Mouse (Mus musculus): ENCODE measurements at regions not wholly inside any gene's neighbourhood (a gene's known extent, or its start where the extent isn't known, plus 50 kb on each side); places are given as distances from the start of the nearest gene placed in this dataset.

DNA sequence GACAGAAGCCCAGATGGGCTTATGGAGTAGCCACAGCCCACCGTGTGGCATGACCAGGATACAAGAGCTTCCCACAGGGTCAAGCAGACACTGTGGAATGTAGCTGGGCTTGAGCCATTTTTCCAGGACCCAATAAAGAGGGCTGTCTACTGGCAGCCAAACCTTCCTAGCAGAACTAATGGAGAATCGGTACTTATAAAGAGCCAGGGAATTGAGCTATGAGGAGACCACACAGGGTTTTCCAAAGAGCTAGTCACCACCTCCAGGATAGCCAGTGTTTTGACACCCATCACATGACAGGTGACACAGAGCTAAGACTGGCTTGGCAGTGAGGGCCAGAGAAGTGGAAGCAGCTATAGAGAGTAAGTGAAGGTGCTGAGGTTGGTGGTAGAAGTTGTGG, 149.9 kb downstream of the Map2k4 start:
- DNase-seq, result no peak

DNA sequence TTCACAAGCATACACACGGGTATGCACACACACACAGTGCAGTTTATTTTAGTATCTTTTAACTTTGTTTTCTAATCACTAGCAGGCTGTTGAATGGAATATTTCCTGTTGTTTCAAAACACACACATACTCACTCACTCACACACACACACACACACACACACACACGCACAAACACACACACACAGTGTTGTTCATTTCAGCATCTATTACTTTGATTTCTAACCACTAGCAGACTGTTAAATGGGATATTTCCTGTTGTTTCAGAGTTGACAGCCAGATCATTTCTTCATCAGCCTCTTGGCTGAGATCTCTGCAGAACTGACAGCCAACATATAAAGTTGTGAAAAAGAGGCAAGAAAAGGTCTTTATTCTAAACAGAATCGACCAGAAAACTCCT, 150.9 kb downstream of the Map2k4 start:
- no peak for DNase-seq

DNA sequence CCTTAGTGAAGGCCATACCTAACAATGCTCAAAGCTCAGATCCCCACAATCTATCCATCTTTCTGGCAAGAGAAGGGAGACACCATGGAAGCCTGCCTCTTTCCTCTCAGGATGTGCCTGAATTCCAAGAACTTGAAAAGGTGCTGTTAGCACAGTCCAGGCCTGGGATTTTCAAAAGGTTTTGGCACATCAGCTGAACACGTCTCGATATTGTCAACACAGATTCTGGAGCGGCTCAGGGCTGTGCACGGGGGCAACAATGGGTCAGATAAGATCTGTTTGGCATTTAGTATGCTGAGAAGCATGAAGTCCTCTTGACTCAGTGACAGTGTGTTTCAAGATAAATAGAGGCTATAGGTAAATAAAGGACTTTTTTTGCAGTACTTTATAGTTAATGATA, 152.8 kb downstream of the Map2k4 start:
- DNase-seq, result no peak

DNA sequence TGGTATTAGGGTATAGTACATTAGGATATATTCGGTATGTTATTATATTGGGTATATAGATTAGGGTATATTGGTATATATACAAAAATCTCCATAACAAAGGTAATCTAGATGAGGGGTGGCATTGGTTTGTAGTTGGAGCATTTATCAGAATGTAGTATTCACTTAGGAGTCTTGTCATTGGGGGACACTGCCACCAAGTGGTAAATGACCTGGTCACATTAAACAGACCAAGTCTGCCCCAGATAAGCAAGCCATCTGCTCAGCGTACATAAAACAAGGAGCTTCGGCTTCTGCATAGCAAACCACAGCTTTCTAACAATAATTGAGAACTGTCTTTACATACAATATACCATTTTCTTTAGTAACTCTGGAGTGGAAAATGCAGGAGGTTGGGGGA, 156.9 kb downstream of the Map2k4 start:
- DNase-seq, result peak; percentile 30

DNA sequence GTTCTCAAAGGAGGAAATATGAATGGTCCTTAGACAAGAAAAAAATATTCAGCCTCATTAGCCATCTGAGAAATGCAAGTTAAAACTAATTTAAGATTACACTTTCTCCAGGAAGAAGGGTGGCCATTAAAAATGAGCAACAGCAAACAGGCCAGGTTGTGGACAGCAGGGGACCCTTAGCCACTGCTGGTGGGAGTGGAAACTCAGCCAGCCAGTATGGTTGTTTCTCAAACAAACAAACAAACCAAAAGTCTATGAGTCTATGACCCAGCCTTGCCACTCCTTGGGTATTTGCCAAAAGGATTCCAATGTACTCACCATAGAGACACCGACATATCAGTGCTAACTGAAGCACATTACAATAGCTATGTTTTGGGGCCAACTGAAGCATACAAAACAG, 157.7 kb downstream of the Map2k4 start:
- DNase-seq, result no peak

DNA sequence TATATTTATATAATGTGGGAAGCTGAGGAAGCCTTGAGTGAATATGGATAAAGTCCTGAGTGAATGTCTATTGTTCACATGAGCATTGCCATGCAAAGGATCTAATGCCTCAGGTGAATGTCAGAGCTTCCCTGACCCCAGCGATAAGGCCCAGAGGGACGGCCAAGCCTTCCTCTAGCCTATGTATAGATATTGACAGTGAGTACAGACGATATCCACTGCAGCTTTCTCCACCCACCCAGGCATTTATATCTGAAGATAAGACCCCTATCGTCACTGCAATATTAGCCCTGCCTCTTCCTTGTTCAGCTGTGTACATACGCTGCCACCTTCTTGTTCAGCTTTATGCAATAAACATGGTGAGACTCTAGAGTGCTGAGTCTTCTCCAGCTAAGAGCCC, 158.8 kb downstream of the Map2k4 start:
- no peak for DNase-seq

DNA sequence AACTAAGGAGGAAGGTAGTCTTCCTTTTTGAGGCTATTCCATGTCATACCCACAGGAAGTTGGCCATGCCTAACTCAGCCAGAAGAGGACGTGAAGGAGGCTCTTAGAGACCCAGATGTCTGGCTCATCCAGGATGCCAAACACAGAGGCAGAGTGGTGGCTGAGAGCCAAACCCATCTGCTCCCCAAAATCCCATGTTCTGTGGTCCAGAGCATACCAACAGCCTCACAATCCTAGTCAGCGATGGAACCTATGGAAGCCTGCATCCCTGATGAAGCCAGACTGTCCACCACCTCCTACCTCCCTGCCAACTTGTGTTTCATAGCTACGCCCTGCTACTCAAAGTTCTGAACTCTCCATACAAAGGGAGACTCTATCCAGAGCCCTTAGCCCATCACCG, 169.1 kb downstream of the Map2k4 start:
- DNase-seq, result no peak

DNA sequence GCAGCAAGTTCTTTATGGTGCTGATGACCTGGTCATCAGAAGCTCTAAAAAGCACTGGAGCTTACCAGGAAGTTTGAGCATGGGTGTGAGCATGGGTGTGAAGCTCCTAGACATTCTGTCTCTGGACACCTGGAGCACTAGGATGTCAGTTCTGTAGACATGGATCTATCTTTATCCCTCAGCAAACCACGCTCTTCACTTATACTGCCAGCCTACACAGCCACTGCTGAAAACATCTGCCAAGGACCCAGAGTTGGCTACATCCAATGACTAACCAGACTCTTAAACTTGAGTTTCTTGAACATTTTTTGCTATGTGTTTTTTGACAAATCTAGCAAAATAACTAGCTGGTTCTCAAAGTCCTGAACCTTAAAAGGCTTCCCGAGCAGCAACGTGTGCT, 177.6 kb downstream of the Map2k4 start:
- DNase-seq, result no peak

DNA sequence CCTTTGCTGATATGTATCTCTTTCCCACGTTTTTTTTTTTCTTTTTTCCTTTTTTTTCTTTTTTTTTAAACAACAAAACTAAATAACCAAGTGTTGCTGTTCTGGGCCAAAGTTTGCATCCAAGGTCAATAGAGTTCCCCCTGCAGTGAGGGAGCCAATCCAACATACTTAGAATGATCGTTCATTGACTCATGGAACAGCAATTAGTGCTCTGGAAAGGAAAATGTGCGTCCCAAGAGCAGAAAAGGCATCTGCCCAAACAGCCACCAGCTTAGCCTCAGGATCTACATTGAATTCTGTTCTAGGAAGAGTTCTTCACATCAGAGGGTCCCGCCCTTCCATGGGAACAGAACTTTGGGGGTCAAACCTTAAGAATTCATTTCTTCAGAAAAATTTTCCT, 179.0 kb downstream of the Map2k4 start:
- no peak for DNase-seq

DNA sequence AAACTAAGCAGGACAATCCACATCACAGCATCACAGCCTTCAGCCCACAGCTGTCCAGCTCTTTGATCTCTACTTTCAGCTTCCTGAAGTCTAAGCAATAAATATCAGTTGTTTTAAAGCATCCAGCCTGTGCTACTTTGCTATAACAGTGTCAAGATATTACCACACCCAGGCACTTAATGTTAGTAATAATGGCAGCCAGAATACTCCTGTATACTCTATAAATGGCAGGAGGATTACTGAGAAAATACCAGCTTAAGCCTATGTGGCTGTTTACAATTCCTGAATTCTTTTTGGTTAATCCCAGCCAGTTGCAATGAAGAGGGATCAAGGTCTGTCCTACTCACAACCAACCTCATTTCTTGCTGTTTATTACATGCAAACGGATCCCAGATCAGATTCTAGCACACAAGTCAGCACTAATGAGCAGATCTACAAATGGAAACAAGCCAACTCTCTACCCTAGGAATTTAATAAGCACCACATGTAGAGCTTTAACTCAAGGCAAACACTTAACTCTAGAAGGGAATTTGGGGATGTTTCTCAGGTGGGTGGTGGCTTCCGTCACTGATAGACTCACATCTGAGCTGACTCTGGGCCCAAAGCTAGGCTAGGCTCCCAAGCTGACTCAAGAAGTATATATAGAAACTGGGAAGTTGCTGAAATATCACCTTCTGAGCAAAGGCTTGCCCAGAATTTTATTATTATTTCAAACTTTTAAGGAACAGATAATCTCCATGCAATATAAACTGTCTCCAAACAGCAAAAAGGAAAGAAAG, 190.6 kb downstream of the Map2k4 start:
- no peak for DNase-seq

DNA sequence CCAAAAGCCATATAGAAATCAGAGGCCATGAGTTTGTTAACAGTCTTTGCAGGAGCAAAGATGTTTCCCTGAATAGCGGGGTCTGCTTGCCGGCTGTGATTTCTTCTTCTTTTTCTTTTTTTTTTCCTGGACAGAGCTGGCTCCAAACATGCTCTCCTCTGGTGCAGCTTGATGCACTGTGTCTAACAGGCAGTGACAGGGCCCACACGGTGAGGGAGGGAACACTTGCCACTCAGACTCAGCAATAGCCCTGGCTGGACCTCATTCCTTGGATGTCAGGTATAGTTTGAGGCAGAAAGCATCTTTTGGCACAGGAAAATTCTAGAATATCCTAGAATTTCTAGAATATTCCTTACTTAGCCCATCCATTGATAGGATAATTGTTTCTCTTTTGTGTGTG, 199.6 kb downstream of the Map2k4 start:
- peak; percentile 19 for DNase-seq

DNA sequence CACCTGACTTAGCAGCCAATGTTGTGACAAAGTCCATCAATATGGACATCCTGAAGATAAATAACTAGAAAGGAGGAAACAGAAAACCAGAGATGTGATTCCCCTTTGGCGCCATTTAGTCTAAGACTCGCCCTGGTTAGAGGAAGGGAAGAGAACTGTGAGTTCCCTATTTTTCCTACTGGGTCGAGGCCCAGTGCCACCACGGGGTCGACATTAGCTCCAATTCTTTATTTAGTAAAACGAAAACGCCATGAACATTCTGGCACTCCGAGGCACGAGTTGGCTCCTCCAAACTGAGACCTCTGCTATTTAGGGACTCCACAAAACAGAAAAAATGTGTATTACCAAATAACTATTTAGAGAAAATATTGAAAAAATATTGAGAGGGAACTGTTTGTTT, 220.3 kb downstream of the Map2k4 start:
- no peak for DNase-seq

DNA sequence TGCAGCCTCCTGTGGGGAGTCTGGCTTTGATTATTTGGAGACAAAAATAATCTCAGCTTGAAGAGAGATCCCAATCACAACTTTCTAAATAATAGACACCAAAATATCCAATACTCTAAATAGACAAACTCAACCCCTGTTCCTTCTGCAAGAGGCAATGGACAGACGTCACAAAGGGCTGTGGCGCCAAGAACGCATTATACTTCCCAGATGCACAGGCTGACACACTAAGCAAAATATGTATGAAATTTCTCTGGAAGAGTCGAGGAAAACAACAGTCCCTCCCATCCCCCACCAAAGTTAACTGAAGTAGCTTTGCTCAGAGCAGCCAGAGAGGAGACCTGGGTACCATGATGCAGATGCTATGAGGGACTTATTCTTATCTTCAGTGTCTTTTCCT, 229.9 kb downstream of the Map2k4 start:
- no peak for DNase-seq

DNA sequence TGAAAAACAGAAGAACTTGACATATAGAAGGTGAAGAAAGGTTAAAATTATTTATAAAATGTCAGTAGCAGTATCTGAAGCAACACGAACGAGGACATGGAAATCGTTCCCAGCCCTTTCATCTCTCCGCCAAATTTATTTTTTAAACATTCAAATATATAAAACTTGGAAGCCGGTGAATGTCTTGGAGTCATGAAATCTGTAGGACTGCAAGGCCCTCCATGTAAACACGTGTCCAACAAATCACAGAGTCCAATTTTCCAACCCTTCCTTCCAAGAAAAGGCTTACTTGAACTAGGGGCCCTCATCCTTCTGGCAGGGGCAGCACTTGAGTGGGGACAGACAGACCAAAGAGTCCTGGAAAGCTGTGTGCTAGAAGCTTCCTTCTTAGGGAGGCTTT, 237.0 kb downstream of the Map2k4 start:
- no peak for DNase-seq

DNA sequence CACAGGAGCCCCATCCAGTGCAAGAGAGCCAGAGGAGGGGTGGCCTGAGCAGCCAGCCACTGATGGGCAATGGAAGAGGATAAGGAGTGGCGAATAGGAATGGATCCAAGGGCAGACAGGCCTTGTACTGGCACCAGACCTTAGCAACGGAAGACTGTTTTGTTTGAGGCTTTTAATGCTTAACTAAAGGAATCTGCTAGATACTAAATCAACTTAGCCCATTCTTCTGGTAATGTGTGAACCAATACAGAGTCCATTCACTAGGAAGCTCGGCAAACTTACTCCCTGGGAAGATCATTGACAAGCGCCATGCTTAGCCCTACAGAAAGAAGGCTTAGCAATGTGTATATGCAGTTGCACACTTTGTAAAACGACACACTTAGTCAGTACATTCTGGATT, 243.8 kb downstream of the Map2k4 start:
- no peak for DNase-seq

DNA sequence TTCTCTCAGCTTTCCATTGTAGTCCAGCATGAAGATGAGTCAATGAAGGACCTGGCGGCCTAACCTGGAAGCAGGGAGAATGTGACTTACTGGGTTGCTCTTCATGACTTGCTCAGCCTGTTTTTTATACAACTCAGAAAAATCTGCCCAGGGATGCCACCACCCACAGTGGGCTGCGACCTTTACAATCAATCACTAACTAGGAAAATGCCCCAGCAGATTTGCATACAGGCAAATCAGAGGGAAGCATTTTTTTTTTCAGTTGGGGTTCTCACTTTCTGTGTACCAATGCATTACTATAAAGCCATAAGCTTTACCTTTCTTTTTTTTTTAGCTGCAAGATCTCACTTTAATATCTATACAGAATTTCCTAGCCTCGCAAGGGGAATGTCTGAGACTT, 244.5 kb downstream of the Map2k4 start:
- no peak for DNase-seq

DNA sequence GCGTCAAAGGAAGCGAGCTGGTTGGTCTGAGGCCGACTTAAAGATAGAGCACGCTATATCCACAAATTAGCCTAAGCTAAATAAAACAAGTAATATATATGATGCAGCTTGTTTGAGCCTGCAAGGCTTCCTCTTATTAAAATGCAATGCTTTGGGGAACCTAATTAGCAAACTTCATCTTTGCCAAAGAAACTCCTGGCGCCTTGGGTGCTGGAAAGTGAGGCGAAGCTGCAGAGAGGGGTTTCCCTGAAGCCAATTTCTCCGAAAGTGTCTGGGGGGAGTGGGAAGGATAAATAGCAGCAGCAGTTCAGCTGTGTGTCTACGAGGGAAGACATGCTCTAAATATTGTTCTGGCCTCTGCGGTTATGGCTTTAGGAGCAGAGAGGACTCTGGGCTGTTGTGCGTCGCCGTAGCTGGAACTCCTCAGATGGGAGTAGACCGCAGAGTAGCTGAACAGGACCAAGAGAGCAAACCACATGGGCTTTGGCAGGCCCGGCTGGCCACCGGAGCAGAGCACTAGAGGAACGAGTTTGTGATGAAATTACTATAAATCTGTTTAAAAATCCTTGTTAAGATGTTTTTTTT, 251.0 kb downstream of the Map2k4 start:
- DNase-seq, result no peak

DNA sequence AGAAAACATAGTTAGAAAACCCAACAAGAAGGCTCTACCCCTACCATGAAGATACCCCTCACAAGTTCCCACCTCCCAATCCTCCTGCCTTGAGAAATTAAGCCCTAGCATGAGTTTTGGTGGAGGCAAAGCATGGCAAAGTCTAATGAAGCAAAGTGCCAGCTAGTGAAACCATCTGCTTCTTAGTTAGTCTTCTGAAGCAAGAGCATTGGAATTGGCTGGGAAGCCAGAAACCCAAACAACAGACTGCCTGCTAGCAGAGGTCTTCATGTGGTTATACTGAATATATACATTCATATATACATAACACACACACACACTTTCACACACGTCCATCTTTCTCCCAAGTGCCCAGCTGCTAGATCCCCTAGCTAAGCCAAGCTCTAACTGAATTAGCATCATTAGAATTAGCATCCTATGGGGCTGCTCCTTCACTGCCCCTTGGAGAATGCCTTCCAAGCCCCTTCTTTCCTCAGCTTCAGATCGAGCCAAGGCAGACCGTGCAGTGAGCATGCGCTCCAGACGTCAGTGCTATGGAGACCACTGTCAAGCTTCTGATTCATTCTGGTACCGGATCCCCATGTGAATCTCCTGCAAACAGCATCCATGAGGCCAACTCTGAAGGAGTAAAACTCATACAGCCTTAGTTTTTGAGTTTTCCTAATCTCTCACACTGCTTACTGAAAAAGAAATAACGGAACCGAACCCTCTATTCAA, 252.2 kb downstream of the Map2k4 start:
- DNase-seq, result no peak

DNA sequence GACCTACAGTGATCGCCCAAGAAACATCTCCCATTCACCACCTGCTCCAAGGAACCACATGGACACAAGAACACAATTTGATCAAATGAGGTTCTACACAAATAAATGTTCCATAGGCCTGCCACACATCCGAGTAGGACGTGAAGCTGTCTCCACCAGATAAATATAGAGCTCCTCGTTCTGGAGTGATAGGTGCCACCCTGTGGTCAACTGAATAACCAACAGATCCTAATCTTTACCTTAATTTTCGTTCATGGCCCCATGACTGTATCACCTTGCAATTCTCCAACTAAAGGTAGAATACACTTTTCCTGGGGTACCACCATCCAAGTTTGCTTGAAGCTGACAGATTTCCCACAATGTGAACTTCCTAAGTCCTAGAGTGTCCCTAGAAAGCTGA, 257.4 kb downstream of the Map2k4 start:
- peak; percentile 1 for DNase-seq

DNA sequence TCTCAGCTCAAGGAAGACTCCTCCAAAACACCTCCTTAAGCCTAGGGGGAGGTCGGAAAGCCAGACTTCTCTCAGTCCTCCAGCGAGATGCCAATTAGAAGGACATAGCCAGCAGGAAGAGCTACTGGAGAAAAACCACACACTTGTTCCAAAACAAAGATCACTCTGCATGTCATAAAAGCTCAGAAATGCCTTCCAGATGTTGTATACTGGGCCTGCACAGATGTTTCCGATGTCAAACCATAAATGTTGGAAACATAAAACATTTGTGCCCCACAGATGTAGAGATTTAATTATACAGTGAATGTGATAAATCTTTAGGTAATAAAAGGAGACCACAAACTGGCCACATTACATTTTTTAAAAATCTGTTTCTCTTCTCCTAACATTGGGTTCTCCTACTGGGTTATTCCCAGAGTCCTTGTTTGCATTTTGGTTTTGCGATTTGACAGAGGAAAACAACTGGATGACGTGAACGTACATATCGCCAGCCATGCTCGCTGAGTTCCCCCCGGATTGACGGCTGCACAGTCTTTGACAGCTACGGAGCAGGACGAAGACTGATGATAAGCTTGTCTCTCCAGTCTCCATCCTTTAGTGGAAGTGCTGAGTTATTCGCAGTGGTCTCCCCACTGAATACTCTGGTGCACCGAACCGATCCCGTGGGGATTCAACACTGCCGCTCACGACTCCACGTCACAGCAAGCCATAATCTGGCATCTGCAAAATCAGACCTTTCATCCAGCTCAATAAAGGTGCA, 235.5 kb upstream of the Myocd start:
- no peak for DNase-seq

DNA sequence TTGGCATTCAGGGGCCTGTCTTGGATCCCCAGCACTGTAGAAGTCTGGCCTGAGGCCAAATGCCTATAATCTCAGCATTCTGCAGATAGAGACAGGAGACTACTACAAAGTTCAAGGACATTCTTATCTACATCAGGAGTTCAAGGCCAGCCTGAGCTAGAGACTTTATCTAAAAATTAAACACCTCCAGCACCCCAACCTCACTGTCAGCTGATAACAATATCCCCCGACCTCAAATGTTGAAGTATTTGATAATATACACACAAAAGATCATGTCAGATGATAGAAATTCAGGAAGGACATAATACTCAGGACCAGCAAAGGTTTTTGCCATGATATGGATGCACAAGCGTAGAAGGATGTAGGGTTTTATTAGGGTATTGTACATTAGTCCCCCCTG, 228.2 kb upstream of the Myocd start:
- DNase-seq, result no peak

DNA sequence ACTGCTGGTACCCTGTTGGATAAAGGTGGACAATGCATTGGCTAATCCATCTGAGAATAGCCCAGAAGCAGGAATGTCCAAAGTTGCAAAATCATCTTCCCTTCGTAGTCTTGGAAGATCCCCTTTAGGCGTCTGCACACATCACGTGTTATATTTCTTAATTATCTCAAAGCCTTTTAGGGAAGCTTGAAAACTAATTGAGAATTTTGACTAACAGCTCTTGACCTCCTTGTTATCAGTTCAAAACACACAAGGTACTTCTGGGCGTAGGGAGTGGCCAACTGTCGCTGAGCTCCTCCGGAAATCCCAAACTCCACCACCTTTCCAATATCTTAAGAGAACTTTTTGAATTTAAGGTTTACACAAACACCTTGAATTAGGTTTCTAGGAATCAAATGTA, 227.6 kb upstream of the Myocd start:
- DNase-seq, result no peak

DNA sequence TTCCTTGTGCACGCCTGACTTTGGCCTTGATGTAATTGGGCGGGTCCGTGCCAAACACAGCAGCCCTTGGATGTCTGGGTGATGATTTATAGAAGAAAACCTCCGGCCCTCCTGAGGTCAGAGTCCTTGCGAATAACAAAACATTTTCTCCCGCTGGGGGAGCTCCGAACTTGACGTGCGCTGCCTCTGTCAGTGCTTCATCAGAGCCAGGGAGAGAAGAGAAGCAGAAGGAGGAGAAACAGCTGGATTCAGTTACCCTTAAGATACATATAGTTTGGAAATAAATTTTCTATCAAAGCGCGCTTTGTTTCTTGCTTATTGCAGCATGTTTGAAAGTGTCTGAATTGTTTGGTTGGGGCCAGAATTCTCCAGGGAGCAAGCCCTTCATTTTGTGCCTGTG, 225.2 kb upstream of the Myocd start:
- no peak for DNase-seq

DNA sequence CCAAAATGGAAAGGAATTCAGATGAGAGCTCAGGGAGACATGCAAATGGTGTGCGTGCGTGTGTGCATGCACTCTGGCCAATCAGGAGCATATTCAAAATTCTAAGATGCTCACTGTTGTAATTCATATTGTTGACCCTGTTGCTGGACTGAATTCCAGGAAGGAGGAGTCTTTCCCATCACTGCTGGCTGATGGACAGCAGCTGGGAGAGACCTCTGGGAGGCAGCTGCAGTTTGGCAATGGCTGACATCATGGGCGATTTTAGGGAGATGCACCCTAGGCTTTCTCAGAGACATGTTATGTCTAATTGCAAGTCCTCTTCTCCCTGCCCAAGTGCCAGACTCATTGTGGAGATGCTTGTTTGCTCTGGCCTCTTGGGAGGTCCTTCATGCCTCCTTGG, 220.6 kb upstream of the Myocd start:
- DNase-seq, result no peak

Measured in cerebellum, adult 11 months (tissue).